Mouse (Mus musculus) testis, adult 2 months (tissue): Measurements from ENCODE around the gene 1700017B05Rik. TPM values are rescaled to one million over a fixed set of nuclear protein-coding genes. Genes with fewer than 3 reads are reported as not detected.

Source experiments
- H3K27ac ChIP-seq: fragments of 200-500 bp; 2 replicates; pipeline ENCODE4 v1.5.1; 2012; ENCODE audit warnings: low read depth, low read length; ENCODE audit not compliant: control insufficient read depth, insufficient read depth
- H3K27me3 ChIP-seq: fragments of 200-500 bp; 2 replicates; pipeline ENCODE4 v1.6.1; 2012; ENCODE audit warnings: mild to moderate bottlenecking, low read length, moderate library complexity; ENCODE audit not compliant: control insufficient read depth, insufficient read depth
- H3K36me3 ChIP-seq: fragments of 200-500 bp; 2 replicates; pipeline ENCODE4 v1.6.1; 2012; ENCODE audit warnings: mild to moderate bottlenecking, low read length; ENCODE audit not compliant: control insufficient read depth, insufficient read depth
- H3K4me1 ChIP-seq: fragments of 200-500 bp; 2 replicates; pipeline ENCODE4 v1.6.1; 2012; ENCODE audit warnings: low read length; ENCODE audit not compliant: control insufficient read depth, insufficient read depth
- H3K4me3 ChIP-seq: fragments of 200-500 bp; 2 replicates; pipeline ENCODE4 v1.5.1; 2012; ENCODE audit warnings: low read depth, mild to moderate bottlenecking, low read length, moderate library complexity, mixed read lengths; ENCODE audit not compliant: control insufficient read depth
- CTCF ChIP-seq: fragments of 200-500 bp; IDR thresholded peaks from 2 replicates; pipeline ENCODE4 v1.5.1; 2012; ENCODE audit warnings: low read depth, mild to moderate bottlenecking, inconsistent platforms, low read length, moderate library complexity; ENCODE audit not compliant: control insufficient read depth, insufficient read depth, insufficient replicate concordance
- POLR2A ChIP-seq: fragments of 200-500 bp; IDR thresholded peaks from 2 replicates; pipeline ENCODE4 v1.6.1; 2012; ENCODE audit warnings: low read depth, mild to moderate bottlenecking, inconsistent platforms, low read length, moderate library complexity; ENCODE audit not compliant: control insufficient read depth
- polyA plus RNA-seq: library from polyadenylated mRNA; depleted of rRNA; stranded (reverse); fragments of >200 nt; gene quantifications from 2 replicates; pipeline ENCODE4 v1.2.3, GENCODE M21; 2012

1700017B05Rik gene
- polyA plus RNA-seq, 1 experiment, result 87.2 TPM

DNA sequence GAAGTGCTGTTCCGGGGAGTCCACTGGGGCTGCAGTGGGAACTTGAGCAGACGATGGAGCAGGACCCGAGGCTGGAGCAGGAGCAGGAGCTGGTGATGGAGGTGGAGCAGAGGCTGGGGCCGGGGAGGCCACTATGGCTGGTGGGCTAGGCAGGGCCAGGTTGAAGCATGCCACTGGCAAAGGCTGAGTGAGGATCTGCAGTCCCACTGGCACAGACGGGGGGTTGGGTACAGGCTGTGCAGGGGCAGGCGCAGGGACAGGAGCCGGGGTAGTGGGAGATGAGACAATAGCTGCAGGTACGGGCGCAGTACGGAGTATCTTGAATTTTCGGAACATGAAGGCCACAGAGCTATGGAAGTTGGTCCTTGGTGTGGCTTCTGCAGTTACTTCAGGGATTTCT lies 5.6 kb downstream of the 1700017B05Rik start:
- TF ChIP-seq POLR2A, result no peak
- TF ChIP-seq CTCF, result no peak
- H3K4me1 ChIP-seq, result peaks cover 3% of the 10 kb centered on the region; the same call in 1 of the 2 replicates
- no peak overlapping the region for H3K4me3 ChIP-seq
- H3K27ac ChIP-seq, result no peak overlapping the region
- H3K27me3 ChIP-seq, result no peaks in the 10 kb centered on the region
- H3K36me3 ChIP-seq, result no peaks in the 10 kb centered on the region; the same call in 1 of the 2 replicates

DNA sequence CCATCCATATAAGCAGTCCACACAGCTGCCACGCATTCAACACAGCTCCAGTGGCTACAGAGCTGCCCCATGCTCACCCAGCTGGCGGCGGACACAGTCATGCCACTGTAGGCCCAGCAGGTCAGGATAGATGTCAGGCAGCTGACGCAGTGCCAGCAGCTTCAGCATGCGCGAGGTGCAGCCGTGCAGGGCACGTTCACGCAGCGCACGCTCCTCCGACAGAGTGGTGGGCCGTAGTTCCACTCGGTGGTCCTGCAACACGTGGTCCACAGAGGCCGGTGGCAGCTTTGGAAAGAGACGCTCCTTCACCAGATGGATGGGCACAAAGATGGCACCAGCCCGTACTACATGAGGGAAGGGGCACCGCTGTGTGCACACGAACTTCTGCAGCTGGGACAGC lies 6.1 kb downstream of the 1700017B05Rik start:
- 0 out of 2 replicates have a peak, but pooled peaks have one; percentile 2 for TF ChIP-seq CTCF
- TF ChIP-seq POLR2A, result no peak
- H3K4me1 ChIP-seq, result peaks cover 3% of the 10 kb centered on the region; the same call in 1 of the 2 replicates
- H3K36me3 ChIP-seq, result no peaks in the 10 kb centered on the region; the same call in 1 of the 2 replicates

DNA sequence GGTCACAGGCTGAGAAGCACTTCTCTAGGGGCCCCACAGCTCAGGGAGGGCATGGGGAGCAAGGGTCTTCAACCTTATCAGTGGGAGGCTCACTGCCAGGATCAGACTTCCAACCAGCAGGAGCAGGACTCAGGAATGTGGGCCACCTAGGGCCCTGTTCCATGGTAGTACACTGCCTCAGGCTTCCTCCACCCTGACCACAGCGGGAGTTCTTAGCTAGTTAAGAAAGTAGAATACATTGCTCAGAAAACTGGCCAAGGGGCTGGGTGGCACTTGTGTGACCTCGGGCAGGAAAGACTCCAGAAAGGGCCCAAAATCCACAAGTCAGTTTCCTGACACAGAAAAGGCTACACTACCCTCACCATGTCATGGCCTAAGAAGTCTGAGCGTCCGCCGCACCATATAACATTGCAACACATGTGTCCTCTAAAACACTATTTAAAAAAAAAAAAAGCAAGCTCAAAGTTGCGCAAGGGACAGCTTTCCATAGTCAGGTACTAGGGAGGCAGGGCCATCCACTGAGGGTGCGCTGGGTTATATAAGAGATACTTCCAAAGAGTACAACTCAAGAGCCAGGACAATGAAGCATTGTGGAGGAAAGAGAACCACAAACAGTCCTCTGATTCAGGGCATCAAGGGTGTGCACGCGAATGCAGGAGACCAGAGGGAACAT lies 7.5 kb downstream of the 1700017B05Rik start:
- Histone ChIP-seq H3K36me3 (no peaks in the 10 kb centered on the region; the same call in 1 of the 2 replicates), H3K4me3 (no peak overlapping the region)

More for the DNA sequence above, 6.1 kb downstream of the 1700017B05Rik start:
- Histone ChIP-seq H3K4me3 (no peak overlapping the region), H3K27me3 (no peaks in the 10 kb centered on the region), H3K27ac (no peak overlapping the region)

GRCm38 (mm10) chr9:57254061-57254460 lies 8.4 kb downstream of the 1700017B05Rik start:
- H3K36me3 ChIP-seq, result no peaks in the 10 kb centered on the region; the same call in 1 of the 2 replicates
- H3K4me1 ChIP-seq, result no peaks in the 10 kb centered on the region; the same call in 1 of the 2 replicates
- no peak for TF ChIP-seq POLR2A
- no peak for TF ChIP-seq CTCF
- H3K27me3 ChIP-seq, result no peaks in the 10 kb centered on the region
- no peak overlapping the region for H3K4me3 ChIP-seq
- no peak overlapping the region for H3K27ac ChIP-seq

More for the DNA sequence above, 7.5 kb downstream of the 1700017B05Rik start:
- no peak overlapping the region for H3K27ac ChIP-seq
- no peaks in the 10 kb centered on the region; the same call in 1 of the 2 replicates for H3K4me1 ChIP-seq
- no peak for TF ChIP-seq CTCF
- no peaks in the 10 kb centered on the region for H3K27me3 ChIP-seq

GRCm38 (mm10) chr9:57251139-57251538 lies 11.3 kb downstream of the 1700017B05Rik start:
- Histone ChIP-seq H3K27ac (no peak overlapping the region), H3K27me3 (no peaks in the 10 kb centered on the region), H3K4me1 (no peaks in the 10 kb centered on the region; the same call in 1 of the 2 replicates), H3K36me3 (no peaks in the 10 kb centered on the region), H3K4me3 (no peak overlapping the region)
- no peak for TF ChIP-seq CTCF
- no peak for TF ChIP-seq POLR2A

DNA sequence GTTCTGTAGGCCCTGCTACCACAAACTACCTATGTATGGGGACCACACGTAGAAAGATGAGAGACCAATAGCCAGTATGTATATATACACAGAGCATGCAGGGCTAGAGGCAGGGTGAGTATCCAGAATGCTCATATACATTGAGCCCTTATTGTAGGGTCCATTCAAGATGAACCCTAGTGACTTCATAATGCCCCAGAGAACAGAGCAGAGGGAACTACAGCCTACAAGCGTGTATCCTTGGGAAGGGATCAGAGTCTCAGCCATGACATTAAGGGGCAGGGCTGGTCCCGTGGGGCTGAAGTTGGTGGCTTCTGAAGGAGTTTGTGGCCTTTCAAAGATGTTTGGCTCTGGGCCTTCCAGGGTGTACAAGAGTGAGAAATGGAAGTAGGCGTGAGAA lies 12.4 kb downstream of the 1700017B05Rik start:
- Histone ChIP-seq H3K4me3 (no peak overlapping the region), H3K27ac (no peak overlapping the region), H3K27me3 (no peaks in the 10 kb centered on the region), H3K4me1 (no peaks in the 10 kb centered on the region; the same call in 1 of the 2 replicates), H3K36me3 (no peaks in the 10 kb centered on the region)
- no peak for TF ChIP-seq POLR2A

GRCm38 (mm10) chr9:57248030-57248942 lies 14.1 kb downstream of the 1700017B05Rik start:
- Histone ChIP-seq H3K36me3 (no peaks in the 10 kb centered on the region), H3K27me3 (no peaks in the 10 kb centered on the region), H3K4me1 (no peaks in the 10 kb centered on the region), H3K27ac (no peak overlapping the region), H3K4me3 (no peak overlapping the region)
- no peak for TF ChIP-seq CTCF
